Mouse (Mus musculus): ENCODE results near the gene Slc4a4.

DNA sequence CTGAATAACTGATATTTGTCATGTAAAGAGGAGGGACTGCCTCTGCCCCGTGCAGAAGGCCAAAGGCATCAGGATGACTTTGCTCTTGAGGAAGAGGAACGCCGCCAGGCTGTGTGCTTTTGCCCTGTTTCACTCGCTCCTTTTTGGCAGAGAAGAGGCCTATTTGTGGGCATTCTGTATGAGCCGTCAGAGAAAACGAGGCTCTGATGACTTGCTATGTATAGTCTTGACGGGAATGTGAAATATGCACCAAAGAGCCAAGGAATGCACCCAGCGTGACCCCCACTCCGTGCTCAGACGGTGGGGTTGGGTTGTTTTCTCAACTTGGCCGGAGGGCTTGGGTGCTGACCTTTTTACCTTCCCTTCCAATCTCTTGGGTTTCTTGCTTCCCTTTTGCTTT lies 44.0 kb downstream of the Slc4a4 start:
- TF ChIP-seq POLR2A (IDR thresholded peaks at IDR 0.05; ENCODE audit: insufficient read depth, low read length) (no peak), CTCF (IDR thresholded peaks at IDR 0.05; ENCODE audit: low read depth, low read length) (no peak)
